Mouse (Mus musculus): ENCODE measurements around the gene Fbxo46.

GRCm38 (mm10) chr7:19170142-19170541, 50.5 kb downstream of the Fbxo46 start:
- TF ChIP-seq CTCF (IDR thresholded peaks at IDR 0.05; ENCODE audit: low read depth) (no peak), EP300 (IDR thresholded peaks at IDR 0.05; ENCODE audit: low read depth) (no peak)
